Mouse (Mus musculus) testis, adult 2 months (tissue): Measurements from ENCODE around the gene Gsdma3.

ENCODE experiments used
- CTCF ChIP-seq: fragments of 200-500 bp; IDR thresholded peaks from 2 replicates; pipeline ENCODE4 v1.5.1; 2012; ENCODE audit warnings: low read depth, mild to moderate bottlenecking, inconsistent platforms, low read length, moderate library complexity; ENCODE audit not compliant: control insufficient read depth, insufficient read depth, insufficient replicate concordance
- POLR2A ChIP-seq: fragments of 200-500 bp; IDR thresholded peaks from 2 replicates; pipeline ENCODE4 v1.6.1; 2012; ENCODE audit warnings: low read depth, mild to moderate bottlenecking, inconsistent platforms, low read length, moderate library complexity; ENCODE audit not compliant: control insufficient read depth

GRCm38 (mm10) chr11:98675829-98676363, 49.7 kb downstream of the Gsdma3 start:
- TF ChIP-seq CTCF (no peak), POLR2A (no peak)
